Mouse (Mus musculus): Measurements from ENCODE around the gene Nmt2. TPM values are rescaled to one million over a fixed set of nuclear protein-coding genes. Genes with fewer than 3 reads are reported as not detected.

The Nmt2 gene
- total and polyA plus RNA-seq, 2 experiments from 2014 or later, result 69.3 to 104 TPM

- H3K4me1 ChIP-seq (ENCODE audit: insufficient read depth, low read length), result peaks cover 4% of the 10 kb centered on the region
- H3K9me3 ChIP-seq (ENCODE audit: low read length), result no peaks in the 10 kb centered on the region
- peak overlapping the region; percentile 65 for H3K4me2 ChIP-seq (ENCODE audit: low read depth, low read length)
- TF ChIP-seq CTCF (IDR thresholded peaks at IDR 0.05; ENCODE audit: low read depth), result no peak
- H3K9ac ChIP-seq (replicated peaks; ENCODE audit: low read length), result 0 out of 2 replicates have a peak overlapping the region, but pooled peaks have one; percentile 83
- 73% methylated on average over 3 of the region's 3 CpGs for WGBS
- ATAC-seq (no peak), DNase-seq (ENCODE audit: low spot score) (no peak)
- no peaks in the 10 kb centered on the region for H3K27me3 ChIP-seq (ENCODE audit: insufficient read depth, low read length)
- no peaks in the 10 kb centered on the region for H3K36me3 ChIP-seq (ENCODE audit: insufficient read depth, low read length)
- H3K27ac ChIP-seq, result no peak overlapping the region
- peak overlapping the region; percentile 95 for H3K4me3 ChIP-seq (ENCODE audit: low read length)
Measured at GRCm38 (mm10) chr2:3285709-3286108, 1.7 kb downstream of the Nmt2 start.

DNA sequence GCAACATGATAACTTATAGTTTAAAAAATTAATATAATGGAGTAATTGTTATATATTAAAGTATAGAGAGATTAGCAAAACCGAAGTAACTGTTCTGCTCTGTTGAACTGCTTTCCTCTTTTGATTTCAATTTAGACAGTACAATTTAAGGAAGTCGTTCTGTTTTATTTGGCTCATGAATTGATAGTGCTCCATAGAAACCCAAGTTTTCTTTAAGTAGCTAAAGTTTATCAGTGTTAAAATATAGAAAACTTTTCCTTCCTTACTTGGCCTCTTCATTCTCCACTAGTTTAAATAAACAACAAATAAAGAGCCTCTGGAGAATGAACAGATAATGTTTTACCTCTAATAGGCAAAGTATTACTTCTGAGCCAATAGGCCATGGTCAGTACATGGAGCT, 2.2 kb downstream of the Nmt2 start:
- peaks cover 4% of the 10 kb centered on the region for H3K4me1 ChIP-seq (ENCODE audit: insufficient read depth, low read length)
- DNase-seq (ENCODE audit: low spot score) (no peak), ATAC-seq (no peak)
- H3K9me3 ChIP-seq (ENCODE audit: low read length), result no peaks in the 10 kb centered on the region
- H3K9ac ChIP-seq (replicated peaks; ENCODE audit: low read length), result no peak overlapping the region
- H3K4me3 ChIP-seq (ENCODE audit: low read length), result no peak overlapping the region
- TF ChIP-seq CTCF (IDR thresholded peaks at IDR 0.05; ENCODE audit: low read depth), result no peak
- no peaks in the 10 kb centered on the region for H3K36me3 ChIP-seq (ENCODE audit: insufficient read depth, low read length)
- H3K4me2 ChIP-seq (ENCODE audit: low read depth, low read length), result peak overlapping the region; percentile 65
- H3K27me3 ChIP-seq (ENCODE audit: insufficient read depth, low read length), result no peaks in the 10 kb centered on the region
- WGBS, result 82% methylated on average over 2 of the region's 2 CpGs
- H3K27ac ChIP-seq, result no peak overlapping the region

GRCm38 (mm10) chr2:3289581-3289980, 5.6 kb downstream of the Nmt2 start:
- Histone ChIP-seq H3K4me2 (ENCODE audit: low read depth, low read length) (no peak overlapping the region), H3K27me3 (ENCODE audit: insufficient read depth, low read length) (no peaks in the 10 kb centered on the region), H3K9ac (replicated peaks; ENCODE audit: low read length) (no peak overlapping the region), H3K4me1 (ENCODE audit: insufficient read depth, low read length) (peaks cover 4% of the 10 kb centered on the region), H3K27ac (no peak overlapping the region), H3K36me3 (ENCODE audit: insufficient read depth, low read length) (no peaks in the 10 kb centered on the region), H3K4me3 (ENCODE audit: low read length) (no peak overlapping the region), H3K9me3 (ENCODE audit: low read length) (no peaks in the 10 kb centered on the region)
- 91% methylated on average over 1 of the region's 1 CpGs for WGBS
- no peak for ATAC-seq
- DNase-seq (ENCODE audit: low spot score), result no peak
- TF ChIP-seq CTCF (IDR thresholded peaks at IDR 0.05; ENCODE audit: low read depth), result no peak

DNA sequence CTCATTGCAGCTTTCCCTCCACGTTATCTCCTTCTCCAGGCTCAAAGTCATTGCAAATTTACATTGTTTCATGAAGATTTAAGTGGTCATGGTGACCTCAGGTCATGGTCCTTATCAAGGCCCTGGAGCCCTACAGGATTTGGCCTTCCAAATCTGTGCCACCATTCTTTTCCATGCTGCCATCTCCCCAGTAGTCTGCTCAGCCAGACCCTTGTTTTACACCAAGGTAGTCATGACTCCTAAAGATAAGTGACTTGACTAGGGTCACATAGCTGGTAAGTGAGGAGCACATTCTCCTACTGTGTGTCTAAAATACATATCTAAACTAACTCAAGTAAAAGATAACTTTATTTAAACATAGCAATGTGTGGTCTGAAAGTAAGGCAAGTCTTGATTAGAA, 8.2 kb downstream of the Nmt2 start:
- TF ChIP-seq CTCF (IDR thresholded peaks at IDR 0.05; ENCODE audit: low read depth), result no peak
- Histone ChIP-seq H3K36me3 (ENCODE audit: insufficient read depth, low read length) (no peaks in the 10 kb centered on the region), H3K9me3 (ENCODE audit: low read length) (no peaks in the 10 kb centered on the region), H3K27me3 (ENCODE audit: insufficient read depth, low read length) (no peaks in the 10 kb centered on the region), H3K27ac (no peak overlapping the region), H3K4me3 (ENCODE audit: low read length) (no peak overlapping the region), H3K4me1 (ENCODE audit: insufficient read depth, low read length) (no peaks in the 10 kb centered on the region), H3K9ac (replicated peaks; ENCODE audit: low read length) (no peak overlapping the region), H3K4me2 (ENCODE audit: low read depth, low read length) (no peak overlapping the region)
- DNase-seq (ENCODE audit: low spot score) (no peak), ATAC-seq (no peak)
- WGBS, result 91% methylated on average over 1 of the region's 1 CpGs

DNA sequence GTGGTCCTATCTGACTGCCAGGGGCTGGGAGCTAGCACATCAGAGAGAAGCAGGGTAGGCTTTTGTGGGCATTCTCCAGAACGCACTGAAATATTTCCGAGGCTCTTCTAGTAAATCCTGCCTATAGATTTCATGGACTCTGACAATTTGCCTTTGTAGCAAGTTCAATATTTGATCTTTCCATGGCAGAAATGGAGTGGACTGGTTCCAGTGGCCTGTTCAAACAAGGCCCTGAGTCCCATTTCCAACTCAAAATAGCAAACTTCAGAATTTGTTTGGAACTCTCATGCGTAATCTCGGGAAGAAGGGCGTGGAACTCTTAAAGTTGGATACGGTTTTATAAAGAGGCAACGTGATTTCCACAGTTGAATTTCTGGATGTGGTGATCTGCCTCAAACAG, 11.8 kb downstream of the Nmt2 start:
- ATAC-seq (no peak), DNase-seq (ENCODE audit: low spot score) (no peak)
- no peaks in the 10 kb centered on the region for H3K36me3 ChIP-seq (ENCODE audit: insufficient read depth, low read length)
- no peaks in the 10 kb centered on the region for H3K4me1 ChIP-seq (ENCODE audit: insufficient read depth, low read length)
- H3K4me3 ChIP-seq (ENCODE audit: low read length), result no peak overlapping the region
- no peak overlapping the region for H3K4me2 ChIP-seq (ENCODE audit: low read depth, low read length)
- WGBS, result 91% methylated on average over 7 of the region's 7 CpGs
- H3K27ac ChIP-seq, result no peak overlapping the region
- H3K9me3 ChIP-seq (ENCODE audit: low read length), result no peaks in the 10 kb centered on the region
- H3K9ac ChIP-seq (replicated peaks; ENCODE audit: low read length), result no peak overlapping the region
- H3K27me3 ChIP-seq (ENCODE audit: insufficient read depth, low read length), result no peaks in the 10 kb centered on the region
- TF ChIP-seq CTCF (IDR thresholded peaks at IDR 0.05; ENCODE audit: low read depth), result no peak

GRCm38 (mm10) chr2:3305426-3306025, 21.5 kb downstream of the Nmt2 start:
- H3K9ac ChIP-seq (replicated peaks; ENCODE audit: low read length), result no peak overlapping the region
- DNase-seq (ENCODE audit: low spot score) (no peak), ATAC-seq (no peak)
- peaks cover 6% of the 10 kb centered on the region for H3K36me3 ChIP-seq (ENCODE audit: insufficient read depth, low read length)
- TF ChIP-seq CTCF (IDR thresholded peaks at IDR 0.05; ENCODE audit: low read depth), result no peak
- no peak overlapping the region for H3K4me3 ChIP-seq (ENCODE audit: low read length)
- 61% methylated on average over 3 of the region's 3 CpGs for WGBS
- H3K27me3 ChIP-seq (ENCODE audit: insufficient read depth, low read length), result no peaks in the 10 kb centered on the region
- H3K9me3 ChIP-seq (ENCODE audit: low read length), result no peaks in the 10 kb centered on the region
- H3K4me2 ChIP-seq (ENCODE audit: low read depth, low read length), result no peak overlapping the region
- H3K4me1 ChIP-seq (ENCODE audit: insufficient read depth, low read length), result no peaks in the 10 kb centered on the region
- no peak overlapping the region for H3K27ac ChIP-seq

- Histone ChIP-seq H3K4me3 (ENCODE audit: low read length) (no peak overlapping the region), H3K27ac (no peak overlapping the region), H3K9me3 (ENCODE audit: low read length) (no peaks in the 10 kb centered on the region), H3K9ac (replicated peaks; ENCODE audit: low read length) (no peak overlapping the region), H3K4me2 (ENCODE audit: low read depth, low read length) (no peak overlapping the region), H3K27me3 (ENCODE audit: insufficient read depth, low read length) (no peaks in the 10 kb centered on the region), H3K4me1 (ENCODE audit: insufficient read depth, low read length) (no peaks in the 10 kb centered on the region), H3K36me3 (ENCODE audit: insufficient read depth, low read length) (peaks cover 54% of the 10 kb centered on the region)
- no peak for ATAC-seq
- no peak for TF ChIP-seq CTCF (IDR thresholded peaks at IDR 0.05; ENCODE audit: low read depth)
- 90% methylated on average over 2 of the region's 2 CpGs for WGBS
- no peak for DNase-seq (ENCODE audit: low spot score)
Measured at GRCm38 (mm10) chr2:3323132-3323531, 39.1 kb downstream of the Nmt2 start.

Data from hindbrain, postnatal 0 days (tissue).